Mouse (Mus musculus): ENCODE data around the gene Bola1. TPM values are rescaled to one million over a fixed set of nuclear protein-coding genes. Genes with fewer than 3 reads are reported as not detected.

Gene Bola1
- total and polyA plus RNA-seq, 3 experiments = 115 to 124 TPM; not detected in 1

DNA sequence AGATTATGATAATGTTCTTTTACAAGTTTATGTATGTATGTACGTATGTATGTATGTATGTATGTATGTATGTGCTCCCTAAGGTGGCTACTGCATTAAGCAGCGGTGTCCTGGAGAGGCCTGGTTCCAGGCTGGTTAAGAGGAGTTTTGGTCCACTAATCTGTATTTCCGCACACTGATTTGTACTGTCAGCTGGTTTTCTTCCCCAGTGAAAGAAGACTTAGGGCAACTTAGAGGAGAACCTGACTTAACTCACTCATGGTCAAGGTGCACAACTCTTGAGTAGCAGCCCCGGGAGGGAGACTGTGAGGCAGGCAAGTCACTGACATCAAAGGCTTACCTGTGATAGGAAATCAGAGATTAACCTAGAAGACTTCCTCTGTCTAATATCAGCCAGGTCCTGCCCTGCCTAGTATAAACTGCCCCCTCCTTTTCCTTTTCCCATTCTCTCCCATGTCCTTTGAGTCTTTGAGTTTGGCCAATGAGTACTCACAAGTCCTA is 17.4 kb upstream of the Bola1 start:
- Histone ChIP-seq H3K9me3 (replicated peaks; ENCODE audit: insufficient read depth, low read length) (no peaks in the 10 kb centered on the region), H3K9ac (ENCODE audit: control insufficient read depth, low read depth, low read length, poor library complexity, severe bottlenecking) (peak overlapping the region; percentile 74), H3K4me1 (ENCODE audit: control insufficient read depth in 1 of 2, insufficient read depth in 2 of 2, low read length in 2 of 2) (peaks cover 0 to 23% of the 10 kb centered on the region in 2 experiments; a peak in 2 of 4 replicates), H3K4me3 (ENCODE audit: control insufficient read depth in 1 of 2, insufficient read depth in 1 of 2, low read depth in 2 of 2, low read length in 2 of 2) (peak overlapping the region; percentile 1 to 57), H3K79me2 (ENCODE audit: control insufficient read depth, insufficient read depth, low read length, poor library complexity) (peaks cover 4% of the 10 kb centered on the region; the same call in 1 of the 2 replicates), H3K36me3 (ENCODE audit: control insufficient read depth in 1 of 2, insufficient read depth in 2 of 2, low read length in 2 of 2) (peaks cover 0 to 23% of the 10 kb centered on the region in 2 experiments; a peak in 2 of 4 replicates), H3K27ac (ENCODE audit: control insufficient read depth, low read depth, low read length) (peak overlapping the region; percentile 93), H3K27me3 (ENCODE audit: control insufficient read depth in 1 of 2, insufficient read depth in 2 of 2, low read length in 2 of 2) (no peaks in the 10 kb centered on the region)
- no peak for TF ChIP-seq GATA1 (IDR thresholded peaks at IDR 0.05; ENCODE audit: low read depth, low read length)
- no peak for TF ChIP-seq RCOR1 (IDR thresholded peaks at IDR 0.05; ENCODE audit: low read depth, low read length)
- TF ChIP-seq UBTF (IDR thresholded peaks at IDR 0.05; ENCODE audit: borderline replicate concordance, insufficient read depth, low read depth, low read length) = no peak
- TF ChIP-seq TBP (IDR thresholded peaks at IDR 0.05; ENCODE audit: low read depth, low read length) = no peak
- no peak for TF ChIP-seq ZC3H11A (IDR thresholded peaks at IDR 0.05; ENCODE audit: low read depth, low read length)
- no peak for TF ChIP-seq SIN3A (IDR thresholded peaks at IDR 0.05; ENCODE audit: low read length)
- no peak for TF ChIP-seq RAD21 (IDR thresholded peaks at IDR 0.05; ENCODE audit: low read depth, low read length)
- TF ChIP-seq MEF2A (IDR thresholded peaks at IDR 0.05; ENCODE audit: extremely low read depth, insufficient replicate concordance, low read depth, low read length, poor library complexity, severe bottlenecking) = no peak
- no peak for TF ChIP-seq MAX (IDR thresholded peaks at IDR 0.05; ENCODE audit: low read length)
- no peak for TF ChIP-seq EP300 (IDR thresholded peaks at IDR 0.05; ENCODE audit: low read depth in 1 of 2, low read length in 2 of 2)
- TF ChIP-seq KAT2A (conservative IDR thresholded peaks at IDR 0.05; ENCODE audit: low read depth, low read length) = no peak
- no peak for TF ChIP-seq GABPA (IDR thresholded peaks at IDR 0.05; ENCODE audit: low read depth, low read length)
- no peak for TF ChIP-seq MAZ (IDR thresholded peaks at IDR 0.05; ENCODE audit: low read depth, low read length)
- TF ChIP-seq JUND (IDR thresholded peaks at IDR 0.05; ENCODE audit: low read depth, low read length) = no peak
- no peak for TF ChIP-seq ELF1 (IDR thresholded peaks at IDR 0.05; ENCODE audit: low read depth, low read length)
- no peak for TF ChIP-seq TCF12 (IDR thresholded peaks at IDR 0.05; ENCODE audit: low read depth, low read length)
- DNase-seq (ENCODE audit: low read depth, low spot score) = no peak

DNA sequence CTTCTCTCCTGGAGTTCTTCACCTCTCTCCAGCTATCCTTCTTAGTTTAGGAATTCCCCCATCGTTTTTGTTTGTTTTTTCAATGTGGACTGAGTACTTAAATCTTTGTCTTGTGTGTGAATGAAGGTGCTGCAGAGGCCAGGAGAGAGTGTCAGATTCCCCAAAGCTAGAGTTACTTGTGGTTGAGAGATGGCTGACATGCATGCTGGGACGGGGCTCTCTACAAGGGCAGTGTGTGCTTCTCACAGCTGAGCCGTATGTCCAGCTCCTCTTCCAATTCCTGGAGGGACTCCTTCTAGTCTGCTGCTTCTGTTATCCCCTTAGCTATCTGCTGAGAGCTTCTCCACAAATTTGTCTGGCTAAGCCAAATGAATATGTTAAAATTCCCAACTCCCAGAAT is 16.3 kb upstream of the Bola1 start:
- Histone ChIP-seq H3K4me1 (ENCODE audit: control insufficient read depth in 1 of 2, insufficient read depth in 2 of 2, low read length in 2 of 2) (peaks cover 8 to 24% of the 10 kb centered on the region in 2 experiments), H3K9ac (ENCODE audit: control insufficient read depth, low read depth, low read length, poor library complexity, severe bottlenecking) (no peak overlapping the region)
- DNase-seq (ENCODE audit: low read depth, low spot score) = peak; percentile 46

More for the DNA sequence above, 16.3 kb upstream of the Bola1 start:
- Histone ChIP-seq H3K36me3 (ENCODE audit: control insufficient read depth in 1 of 2, insufficient read depth in 2 of 2, low read length in 2 of 2) (peaks cover 0 to 23% of the 10 kb centered on the region in 2 experiments; a peak in 2 of 4 replicates), H3K9me3 (replicated peaks; ENCODE audit: insufficient read depth, low read length) (no peaks in the 10 kb centered on the region), H3K27ac (ENCODE audit: control insufficient read depth, low read depth, low read length) (no peak overlapping the region), H3K79me2 (ENCODE audit: control insufficient read depth, insufficient read depth, low read length, poor library complexity) (peaks cover 4% of the 10 kb centered on the region; the same call in 1 of the 2 replicates), H3K27me3 (ENCODE audit: control insufficient read depth in 1 of 2, insufficient read depth in 2 of 2, low read length in 2 of 2) (no peaks in the 10 kb centered on the region), H3K4me3 (ENCODE audit: control insufficient read depth in 1 of 2, insufficient read depth in 1 of 2, low read depth in 2 of 2, low read length in 2 of 2) (no peak overlapping the region)
- TF ChIP-seq SIN3A (IDR thresholded peaks at IDR 0.05; ENCODE audit: low read length) (no peak), NELFE (IDR thresholded peaks at IDR 0.05; ENCODE audit: low read depth, low read length) (no peak), HCFC1 (IDR thresholded peaks at IDR 0.05; ENCODE audit: low read depth, low read length) (no peak), CTCF (IDR thresholded peaks at IDR 0.05 in 2 of 3, conservative IDR thresholded peaks at IDR 0.05 in 1 of 3; ENCODE audit: control insufficient read depth in 1 of 3, insufficient read depth in 1 of 3, low read depth in 2 of 3, low read length in 3 of 3, poor library complexity in 1 of 3, severe bottlenecking in 1 of 3) (no peak), TCF12 (IDR thresholded peaks at IDR 0.05; ENCODE audit: low read depth, low read length) (no peak), ELF1 (IDR thresholded peaks at IDR 0.05; ENCODE audit: low read depth, low read length) (no peak), GATA1 (IDR thresholded peaks at IDR 0.05; ENCODE audit: low read depth, low read length) (no peak), JUND (IDR thresholded peaks at IDR 0.05; ENCODE audit: low read depth, low read length) (no peak), CHD1 (IDR thresholded peaks at IDR 0.05; ENCODE audit: low read depth, low read length) (no peak), ZNF384 (IDR thresholded peaks at IDR 0.05; ENCODE audit: low read depth, low read length) (no peak), MAX (IDR thresholded peaks at IDR 0.05; ENCODE audit: low read length) (no peak)
